In the genomic region with DNA sequence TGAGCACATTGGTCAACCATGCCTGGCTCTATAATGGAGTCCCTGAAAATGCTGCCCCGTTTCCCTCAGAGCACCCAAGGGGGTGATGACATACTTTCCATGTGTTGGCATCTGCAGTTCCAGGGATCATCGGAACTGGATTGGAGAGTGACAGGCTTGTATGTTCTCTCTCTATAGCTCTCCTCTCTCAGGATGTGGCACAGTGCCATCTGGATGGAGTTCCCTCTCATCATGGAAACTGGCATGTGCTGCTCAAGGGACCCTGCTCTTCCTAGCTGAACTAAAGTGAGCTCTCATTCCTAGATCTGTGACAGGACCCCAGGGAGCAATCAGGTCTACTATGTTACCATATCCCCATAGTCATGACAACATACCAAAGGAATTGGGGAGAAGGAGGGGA, we compare ENCODE assay signal across 34 mouse cellular contexts. TPM values are rescaled to one million over a fixed set of nuclear protein-coding genes. Genes with fewer than 3 reads are reported as not detected.
A peak's percentile ranks its signal among the peaks of the same experiment; 100 is the strongest.
DNase-seq lines count a peak whose midpoint lies in the region; ATAC-seq and TF ChIP-seq lines count a peak whose summit lies in the region.
"Had no signal": no experiment of that assay in that cellular context is flagged by ENCODE, and none has a peak within 500 bp of the region (broad histone marks: within the 10 kb centered on the region; RNA-seq: fewer than 3 reads in every experiment).

No protein-coding gene starts in this region.

- H3K36me3 ChIP-seq in lung, embryonic 14.5 days (ENCODE audit: insufficient read depth), result no peaks in the 10 kb centered on the region
- H3K36me3 ChIP-seq: heart, embryonic 12.5 days; hindbrain, embryonic 15.5 days; midbrain, embryonic 13.5 days; neural tube, embryonic 12.5 days had no signal

- no peaks in the 10 kb centered on the region for H3K9me3 ChIP-seq in lung, embryonic 14.5 days (ENCODE audit: low read depth, low read length)
- H3K9me3 ChIP-seq: heart, embryonic 12.5 days; hindbrain, embryonic 15.5 days; megakaryocyte, embryonic 14.5 days; midbrain, embryonic 13.5 days; neural tube, embryonic 12.5 days had no signal

- whole genome bisulfite sequencing in lung, embryonic 14.5 days, result 80% methylated on average over 2 of the region's 2 CpGs

- peak; percentile 22 to 51 for DNase-seq in cerebellum, postnatal 14 days
- no peak for DNase-seq in cerebellum, adult 9-11 months
- peak; percentile 12 for DNase-seq in lung, embryonic 14.5 days
- DNase-seq in lung, postnatal 36 days, result no peak
- DNase-seq in right cerebral cortex, postnatal 4 days, result peak; percentile 16
- no peak for DNase-seq in right cerebral cortex, postnatal 25 days
- no peak for DNase-seq in frontal cortex, postnatal 25 days (ENCODE audit: low spot score in 2 of 2)
- DNase-seq: adrenal gland, postnatal 14 days; cerebellum, adult 11-12 months; cerebellum, postnatal 36 days; gastrocnemius, adult 2 months; gastrocnemius, postnatal 36 days; heart, adult 2 months; kidney, adult 18-20 months; kidney, postnatal 10 days; layer of hippocampus, postnatal 36 days; liver; lung, adult 2 months; thymus, adult 18-20 months; thymus, postnatal 25 days had no signal

- no peak overlapping the region for H3K4me2 ChIP-seq in lung, embryonic 14.5 days
- H3K4me2 ChIP-seq: heart, embryonic 12.5 days; hindbrain, embryonic 15.5 days; midbrain, embryonic 13.5 days; neural tube, embryonic 12.5 days had no signal

- no peaks in the 10 kb centered on the region for H3K4me1 ChIP-seq in lung, embryonic 14.5 days (ENCODE audit: insufficient read depth)
- H3K4me1 ChIP-seq: hindbrain, embryonic 15.5 days; megakaryocyte, embryonic 14.5 days; midbrain, embryonic 13.5 days; neural tube, embryonic 12.5 days had no signal

- no peaks in the 10 kb centered on the region for H3K27me3 ChIP-seq in lung, embryonic 14.5 days (ENCODE audit: insufficient read depth, low read length)
- H3K27me3 ChIP-seq: hindbrain, embryonic 15.5 days; midbrain, embryonic 13.5 days; neural tube, embryonic 12.5 days had no signal

- TF ChIP-seq CTCF in lung, embryonic 14.5 days (IDR thresholded peaks at IDR 0.05; ENCODE audit: low read depth), result no peak

- ATAC-seq in lung, embryonic 14.5 days (ENCODE audit: insufficient read depth), result no peak
- ATAC-seq: forebrain, embryonic 14.5 days; midbrain, embryonic 13.5 days had no signal

- H3K9ac ChIP-seq in lung, embryonic 14.5 days, result no peak overlapping the region
- H3K9ac ChIP-seq: heart, embryonic 12.5 days; hindbrain, embryonic 15.5 days; liver, embryonic 14.5 days; midbrain, embryonic 13.5 days; neural tube, embryonic 12.5 days had no signal

- H3K27ac ChIP-seq in lung, embryonic 14.5 days (ENCODE audit: low read depth), result no peak overlapping the region
- H3K27ac ChIP-seq: gastrocnemius, adult 2 months; heart, adult 2 months; hindbrain, embryonic 15.5 days; liver, embryonic 14.5 days; midbrain, embryonic 13.5 days; neural tube, embryonic 12.5 days had no signal

- H3K4me3 ChIP-seq in lung, embryonic 14.5 days (ENCODE audit: low read depth, low read length), result no peak overlapping the region
- H3K4me3 ChIP-seq: gastrocnemius, adult 2 months; heart, adult 2 months; heart, embryonic 12.5 days; hindbrain, embryonic 15.5 days; megakaryocyte, embryonic 14.5 days; midbrain, embryonic 13.5 days; neural tube, embryonic 12.5 days had no signal

RNA-seq across cellular contexts. Expression of a gene that starts 56.9 kb away (rescaled TPM):
- polyA plus RNA-seq in lung, embryonic 14.5 days (2014; fragmentation: Nextera tagmentation; extraction: Ambion mirVana), result not detected in 2 replicates
- polyA plus RNA-seq: embryonic facial prominence, embryonic 11.5 days; forebrain, embryonic 14.5 days; frontal cortex, adult 2 months; heart, adult 2 months; heart, embryonic 12.5 days; heart, postnatal 0 days; hindbrain, embryonic 15.5 days; intestine, embryonic 14.5 days; large intestine, adult 2 months; limb, embryonic 11.5 days; liver, embryonic 14.5 days; lung, adult 2 months; midbrain, embryonic 13.5 days; neural tube, embryonic 12.5 days; stomach, embryonic 16.5 days had no signal

Comparison
In these comparisons a context has a peak if more than half of its experiments do, and no peak if none do; other contexts are left out.
1. DNase-seq: peak in cerebellum, postnatal 14 days (2 of 2), lung, embryonic 14.5 days (single experiment) and right cerebral cortex, postnatal 4 days (single experiment); none in cerebellum, adult 9-11 months (single experiment), lung, postnatal 36 days (single experiment), right cerebral cortex, postnatal 25 days (single experiment) and frontal cortex, postnatal 25 days (0 of 2).